In genomic region chr12:33068977-33069376, GRCm38 (mm10) we compare ENCODE assay signal across 36 mouse cellular contexts. TPM values are rescaled to one million over a fixed set of nuclear protein-coding genes. Genes with fewer than 3 reads are reported as not detected.
"Had no signal": no experiment of that assay in that cellular context is flagged by ENCODE, and none has a peak within 500 bp of the region (broad histone marks: within the 10 kb centered on the region; RNA-seq: fewer than 3 reads in every experiment).

No protein-coding gene starts in this region.

- H3K27ac ChIP-seq: heart, embryonic 10.5 days; heart, embryonic 13.5 days; heart, embryonic 15.5 days; hindbrain, embryonic 10.5 days; hindbrain, embryonic 12.5 days; hindbrain, embryonic 13.5 days; hindbrain, embryonic 14.5 days; hindbrain, embryonic 15.5 days; hindbrain, postnatal 0 days; kidney, embryonic 15.5 days; kidney, postnatal 0 days; layer of hippocampus, adult 2 months; left cerebral cortex, adult 2 months had no signal

- ATAC-seq: hindbrain, embryonic 16.5 days; hindbrain, postnatal 0 days; inflammation-experienced regulatory T-cells, adult 6 months had no signal

- H3K27me3 ChIP-seq: heart, embryonic 12.5 days; heart, embryonic 15.5 days; hindbrain, embryonic 12.5 days; hindbrain, embryonic 13.5 days; hindbrain, embryonic 15.5 days; kidney, embryonic 15.5 days had no signal

- DNase-seq: heart, postnatal 10 days; heart, postnatal 14 days; heart, postnatal 36 days; heart, postnatal 4 days; kidney, adult 11 months; kidney, adult 18-20 months; kidney, adult 2 months; kidney, adult 8-10 months; kidney, adult 9 months; kidney, postnatal 10 days; kidney, postnatal 14 days; kidney, postnatal 25 days; kidney, postnatal 36 days; kidney, postnatal 4 days; layer of hippocampus, adult 9-11 months; layer of hippocampus, postnatal 36 days had no signal

- H3K4me2 ChIP-seq: heart, embryonic 11.5 days; heart, embryonic 12.5 days; heart, embryonic 13.5 days; heart, embryonic 15.5 days; hindbrain, embryonic 12.5 days; hindbrain, embryonic 13.5 days; hindbrain, embryonic 14.5 days; hindbrain, embryonic 15.5 days; kidney, embryonic 15.5 days had no signal

- H3K4me3 ChIP-seq: heart, embryonic 10.5 days; heart, embryonic 12.5 days; heart, embryonic 13.5 days; heart, embryonic 15.5 days; hindbrain, embryonic 10.5 days; hindbrain, embryonic 12.5 days; hindbrain, embryonic 13.5 days; hindbrain, embryonic 15.5 days; kidney, embryonic 15.5 days; layer of hippocampus, adult 2 months; left cerebral cortex, adult 2 months had no signal

- H3K9me3 ChIP-seq: heart, embryonic 10.5 days; heart, embryonic 15.5 days; hindbrain, embryonic 12.5 days; hindbrain, embryonic 13.5 days; hindbrain, embryonic 15.5 days; kidney, embryonic 15.5 days had no signal

- H3K4me1 ChIP-seq: heart, embryonic 10.5 days; heart, embryonic 15.5 days had no signal

- H3K36me3 ChIP-seq: heart, embryonic 10.5 days; heart, embryonic 12.5 days; heart, embryonic 13.5 days; heart, embryonic 15.5 days; hindbrain, embryonic 10.5 days; hindbrain, embryonic 12.5 days; hindbrain, embryonic 13.5 days; hindbrain, embryonic 15.5 days; kidney, embryonic 15.5 days had no signal

- H3K9ac ChIP-seq: heart, embryonic 12.5 days; heart, embryonic 13.5 days; heart, embryonic 15.5 days; hindbrain, embryonic 12.5 days; hindbrain, embryonic 13.5 days; hindbrain, embryonic 14.5 days; hindbrain, embryonic 15.5 days; kidney, embryonic 15.5 days had no signal

RNA-seq across cellular contexts. Expression of gene Cdhr3, which starts 23.7 kb away (rescaled TPM):
- polyA plus RNA-seq: heart, embryonic 11.5 days; intestine, embryonic 14.5 days; kidney, adult 2 months; kidney, embryonic 14.5 days; kidney, postnatal 0 days; large intestine, adult 2 months had no signal
